Mouse (Mus musculus) lung, embryonic 16.5 days (tissue): ENCODE results near the gene Fkbp10. TPM values are rescaled to one million over a fixed set of nuclear protein-coding genes. Genes with fewer than 3 reads are reported as not detected.
A peak's percentile ranks its signal among the peaks of the same experiment; 100 is the strongest.

Experiments
- ATAC-seq: fragments of 200-750 bp; cut with Nextera tagmentation; 2 replicates; pipeline ENCODE4 v1.8.0; 2017; ENCODE audit warnings: low read depth, mild to moderate bottlenecking, moderate library complexity
- H3K27ac ChIP-seq: fragments of 300-500 bp; sonication (generic); 2 replicates; pipeline ENCODE4 v1.5.1; 2014; ENCODE audit warnings: mild to moderate bottlenecking, control low read depth, low read length
- H3K27me3 ChIP-seq: fragments of 300-500 bp; sonication (generic); 2 replicates; pipeline ENCODE4 v1.6.1; 2014; ENCODE audit warnings: low read depth, low read length, mixed read lengths; ENCODE audit not compliant: control insufficient read depth, insufficient read depth
- H3K36me3 ChIP-seq: fragments of 300-500 bp; sonication (generic); 2 replicates; pipeline ENCODE4 v1.6.1; 2014; ENCODE audit warnings: low read length; ENCODE audit not compliant: control insufficient read depth, insufficient read depth
- H3K4me1 ChIP-seq: fragments of 300-500 bp; sonication (generic); replicated peaks from 2 replicates; pipeline ENCODE4 v1.6.1; 2014; ENCODE audit warnings: low read length, mixed read lengths; ENCODE audit not compliant: control insufficient read depth, insufficient read depth
- H3K4me2 ChIP-seq: fragments of 300-500 bp; sonication (generic); 2 replicates; pipeline ENCODE4 v1.6.1; 2014; ENCODE audit warnings: low read depth, low read length, control low read depth
- H3K4me3 ChIP-seq: fragments of 300-500 bp; sonication (generic); 2 replicates; pipeline ENCODE4 v1.5.1; 2014; ENCODE audit warnings: mild to moderate bottlenecking, low read length, control low read depth
- H3K9ac ChIP-seq: fragments of 300-500 bp; sonication (generic); 2 replicates; pipeline ENCODE4 v1.6.1; 2014; ENCODE audit warnings: low read length, control low read depth
- H3K9me3 ChIP-seq: fragments of 300-500 bp; sonication (generic); 2 replicates; pipeline ENCODE4 v1.6.1; 2016; ENCODE audit warnings: low read length; ENCODE audit not compliant: control insufficient read depth
- WGBS: fragments of 180-500 bp; shearing (Covaris S2); extraction: QIAGEN DNeasy Blood & Tissue Kit; methylation state at CpG from one replicate; pipeline ENCODE4 v1.1.7; 2014; 5-methylcytosine and 5-hydroxymethylcytosine counted together
- polyA plus RNA-seq: library from polyadenylated mRNA; unstranded; fragments of >200 nt; fragmentation: Nextera tagmentation; extraction: Ambion mirVana; gene quantifications from 2 replicates; pipeline ENCODE4 v1.2.1, GENCODE M21; 2015

Fkbp10 gene
- polyA plus RNA-seq, 1 experiment from 2014 or later: 152 TPM

GRCm38 (mm10) chr11:100437901-100438300 lies 22.4 kb downstream of the Fkbp10 start:
- WGBS: 81% methylated on average over 1 of the region's 1 CpGs
- Histone ChIP-seq H3K36me3 (peaks cover 16% of the 10 kb centered on the region), H3K9me3 (no peaks in the 10 kb centered on the region), H3K4me3 (no peak overlapping the region), H3K4me1 (peaks cover 14% of the 10 kb centered on the region), H3K4me2 (no peak overlapping the region), H3K27ac (no peak overlapping the region), H3K27me3 (no peaks in the 10 kb centered on the region), H3K9ac (no peak overlapping the region)
- ATAC-seq: no peak

GRCm38 (mm10) chr11:100440691-100441522 lies 25.4 kb downstream of the Fkbp10 start:
- Histone ChIP-seq H3K27me3 (no peaks in the 10 kb centered on the region), H3K9me3 (no peaks in the 10 kb centered on the region), H3K4me2 (peak overlapping the region; percentile 66), H3K4me1 (peaks cover 14% of the 10 kb centered on the region), H3K9ac (peak overlapping the region; percentile 83), H3K36me3 (peaks cover 10% of the 10 kb centered on the region), H3K4me3 (peak overlapping the region; percentile 87), H3K27ac (peak overlapping the region; percentile 58; the same call in 1 of the 2 replicates)
- 1% methylated on average over 52 of the region's 52 CpGs for WGBS
- peak; percentile 98 for ATAC-seq

GRCm38 (mm10) chr11:100441797-100442196 lies 26.3 kb downstream of the Fkbp10 start, which contains the start of the genes Nt5c3b and Klhl10:
Gene Nt5c3b (minus strand): TSS chr11:100441808.
Gene Klhl10 (plus strand): TSS chr11:100441917.
- H3K27me3 ChIP-seq: no peaks in the 10 kb centered on the region
- peak within 1 kb of the TSS; percentile 58; the same call in 1 of the 2 replicates for H3K27ac ChIP-seq
- no peaks in the 10 kb centered on the region for H3K9me3 ChIP-seq
- peak within 1 kb of the TSS; percentile 66 for H3K4me2 ChIP-seq
- H3K4me1 ChIP-seq: peaks cover 14% of the 10 kb centered on the region
- H3K36me3 ChIP-seq: peaks cover 9% of the 10 kb centered on the region; the same call in 1 of the 2 replicates
- 76% methylated on average over 8 of the region's 8 CpGs for WGBS
- peak within 1 kb of the TSS; percentile 87 for H3K4me3 ChIP-seq
- no peak for ATAC-seq
- H3K9ac ChIP-seq: peak within 1 kb of the TSS; percentile 83

- no peaks in the 10 kb centered on the region for H3K27me3 ChIP-seq
- WGBS: 82% methylated on average over 6 of the region's 6 CpGs
- no peak for ATAC-seq
- peaks cover 14% of the 10 kb centered on the region for H3K4me1 ChIP-seq
- H3K27ac ChIP-seq: no peak overlapping the region
- no peaks in the 10 kb centered on the region for H3K9me3 ChIP-seq
- no peak overlapping the region for H3K9ac ChIP-seq
- H3K4me2 ChIP-seq: no peak overlapping the region
- no peak overlapping the region for H3K4me3 ChIP-seq
- H3K36me3 ChIP-seq: peaks cover 5% of the 10 kb centered on the region; the same call in 1 of the 2 replicates
These were observed 27.1 kb downstream of the Fkbp10 start for GRCm38 (mm10) chr11:100442625-100443024.

GRCm38 (mm10) chr11:100457247-100457646 lies 41.8 kb downstream of the Fkbp10 start:
- Histone ChIP-seq H3K9ac (no peak overlapping the region), H3K4me1 (peaks cover 3% of the 10 kb centered on the region; the same call in 1 of the 2 replicates), H3K27ac (peak overlapping the region; percentile 56), H3K27me3 (no peaks in the 10 kb centered on the region), H3K4me3 (no peak overlapping the region), H3K36me3 (peaks cover 9% of the 10 kb centered on the region), H3K4me2 (no peak overlapping the region), H3K9me3 (no peaks in the 10 kb centered on the region)
- 50% methylated on average over 4 of the region's 4 CpGs for WGBS
- peak; percentile 60; the same call in 1 of the 2 replicates for ATAC-seq

- Histone ChIP-seq H3K36me3 (peaks cover 10% of the 10 kb centered on the region), H3K27ac (peak overlapping the region; percentile 56)
These were observed 42.2 kb downstream of the Fkbp10 start for GRCm38 (mm10) chr11:100457711-100458110.

GRCm38 (mm10) chr11:100462699-100463098 lies 47.2 kb downstream of the Fkbp10 start:
- 0 out of 2 replicates have a peak, but pooled peaks cover 3% of the 10 kb centered on the region for H3K4me1 ChIP-seq
- peaks cover 11% of the 10 kb centered on the region for H3K36me3 ChIP-seq
- WGBS: 88% methylated on average over 10 of the region's 10 CpGs
- no peak overlapping the region for H3K9ac ChIP-seq
- no peak overlapping the region for H3K4me3 ChIP-seq
- no peaks in the 10 kb centered on the region for H3K27me3 ChIP-seq
- H3K27ac ChIP-seq: no peak overlapping the region
- no peak for ATAC-seq
- no peak overlapping the region for H3K4me2 ChIP-seq
- no peaks in the 10 kb centered on the region for H3K9me3 ChIP-seq

More at GRCm38 (mm10) chr11:100457711-100458110, 42.2 kb downstream of the Fkbp10 start:
- Histone ChIP-seq H3K4me2 (no peak overlapping the region), H3K9ac (no peak overlapping the region), H3K9me3 (no peaks in the 10 kb centered on the region), H3K27me3 (no peaks in the 10 kb centered on the region), H3K4me1 (peaks cover 3% of the 10 kb centered on the region; the same call in 1 of the 2 replicates), H3K4me3 (no peak overlapping the region)
- ATAC-seq: 0 out of 2 replicates have a peak, but pooled peaks have one; percentile 52
- WGBS: 54% methylated on average over 5 of the region's 5 CpGs

- Histone ChIP-seq H3K9ac (no peak overlapping the region), H3K27ac (no peak overlapping the region), H3K27me3 (no peaks in the 10 kb centered on the region), H3K36me3 (peaks cover 9% of the 10 kb centered on the region), H3K4me1 (peaks cover 3% of the 10 kb centered on the region), H3K4me2 (no peak overlapping the region), H3K4me3 (no peak overlapping the region), H3K9me3 (no peaks in the 10 kb centered on the region)
- ATAC-seq: no peak
- 83% methylated on average over 1 of the region's 1 CpGs for WGBS
These were observed 49.8 kb downstream of the Fkbp10 start for GRCm38 (mm10) chr11:100465229-100465792.

- ATAC-seq: no peak
- WGBS: 57% methylated on average over 1 of the region's 1 CpGs
- Histone ChIP-seq H3K9me3 (no peaks in the 10 kb centered on the region), H3K4me3 (no peak overlapping the region), H3K36me3 (peaks cover 9% of the 10 kb centered on the region), H3K4me1 (peaks cover 8% of the 10 kb centered on the region), H3K27me3 (no peaks in the 10 kb centered on the region), H3K9ac (no peak overlapping the region), H3K27ac (no peak overlapping the region), H3K4me2 (no peak overlapping the region)
These were observed 50.3 kb downstream of the Fkbp10 start for GRCm38 (mm10) chr11:100465833-100466232.
